Mouse (Mus musculus) mature B cell (primary cell): ENCODE results near the gene Cox8a.

ENCODE experiments used
- in situ Hi-C: fragments of 300-500 bp; cut with MboI; formaldehyde crosslinking; loops from 2 replicates; pipeline ENCODE4 v1.14.3; 2019

The Cox8a gene

GRCm38 (mm10) chr19:7217162-7217925 is at the start of gene Cox8a:
Gene Cox8a, minus strand, starts transcription at chr19:7217616.
- in situ Hi-C loops: no loop called here

- in situ Hi-C loops: loop anchor here (5.0 to 10.0 kb wide), 2 partner anchors 81 to 148 kb away; partner anchors contain the start of gene 2700081O15Rik
Measured at GRCm38 (mm10) chr19:7266421-7266831, 49.0 kb upstream of the Cox8a start.

- in situ Hi-C loops: loop anchor here (5.0 to 10.0 kb wide), 2 partner anchors 82 to 149 kb away; partner anchors contain the start of gene 2700081O15Rik
Measured at GRCm38 (mm10) chr19:7265478-7266191, 48.2 kb upstream of the Cox8a start.

GRCm38 (mm10) chr19:7264766-7265331 is 47.4 kb upstream of the Cox8a start:
- in situ Hi-C loops: loop anchor here (5.0 to 10.0 kb wide), 2 partner anchors 82 to 150 kb away; partner anchors contain the start of gene 2700081O15Rik

GRCm38 (mm10) chr19:7264088-7264765 is 46.8 kb upstream of the Cox8a start:
- in situ Hi-C loops: loop anchor here (10.0 kb wide), 1 partner anchor 151 kb away; the partner anchor contains the start of gene 2700081O15Rik

- in situ Hi-C loops: loop anchor here (10.0 kb wide), 1 partner anchor 152 kb away; the partner anchor contains the start of gene 2700081O15Rik
Measured at GRCm38 (mm10) chr19:7262592-7262991, 45.2 kb upstream of the Cox8a start.

- in situ Hi-C loops: loop anchor here (10.0 kb wide), 1 partner anchor 153 kb away; the partner anchor contains the start of gene 2700081O15Rik
Measured at GRCm38 (mm10) chr19:7261964-7262363, 44.5 kb upstream of the Cox8a start.

GRCm38 (mm10) chr19:7261476-7261875 is 44.1 kb upstream of the Cox8a start:
- in situ Hi-C loops: loop anchor here (10.0 kb wide), 1 partner anchor 153 kb away; the partner anchor contains the start of gene 2700081O15Rik

- in situ Hi-C loops: no loop called here
Measured at GRCm38 (mm10) chr19:7257881-7258280, 40.5 kb upstream of the Cox8a start.

GRCm38 (mm10) chr19:7246021-7246420 is 28.6 kb upstream of the Cox8a start:
- in situ Hi-C loops: no loop called here

- in situ Hi-C loops: no loop called here
Measured at GRCm38 (mm10) chr19:7240782-7241690, 23.6 kb upstream of the Cox8a start, which contains the start of gene Naa40. Gene Naa40, minus strand, starts transcription at chr19:7241183.

GRCm38 (mm10) chr19:7240291-7240690 is 22.9 kb upstream of the Cox8a start:
- in situ Hi-C loops: no loop called here

GRCm38 (mm10) chr19:7239574-7239973 is 22.2 kb upstream of the Cox8a start:
- in situ Hi-C loops: no loop called here

GRCm38 (mm10) chr19:7236742-7237141 is 19.3 kb upstream of the Cox8a start:
- in situ Hi-C loops: no loop called here

- in situ Hi-C loops: no loop called here
Measured at GRCm38 (mm10) chr19:7236011-7236410, 18.6 kb upstream of the Cox8a start.

- in situ Hi-C loops: no loop called here
Measured at GRCm38 (mm10) chr19:7235461-7235860, 18.0 kb upstream of the Cox8a start.

- in situ Hi-C loops: no loop called here
Measured at GRCm38 (mm10) chr19:7234537-7235221, 17.3 kb upstream of the Cox8a start.

- in situ Hi-C loops: no loop called here
Measured at GRCm38 (mm10) chr19:7226511-7226914, 9.1 kb upstream of the Cox8a start.

GRCm38 (mm10) chr19:7225096-7225690 is 7.8 kb upstream of the Cox8a start:
- in situ Hi-C loops: no loop called here
